Mouse (Mus musculus): ENCODE measurements around the gene Ehd2.

GRCm38 (mm10) chr7:15952416-15952815 lies 15.0 kb downstream of the Ehd2 start:
- no peak for TF ChIP-seq CTCF (IDR thresholded peaks at IDR 0.05; ENCODE audit: control insufficient read depth, insufficient read depth, insufficient replicate concordance, low read depth, low read length)
- TF ChIP-seq POLR2A (IDR thresholded peaks at IDR 0.05; ENCODE audit: control insufficient read depth, low read depth, low read length): no peak

Data from testis, adult 2 months (tissue).